Mouse (Mus musculus) kidney, postnatal 0 days (tissue): ENCODE measurements around the gene Mtx1. TPM values are rescaled to one million over a fixed set of nuclear protein-coding genes. Genes with fewer than 3 reads are reported as not detected.
A peak's percentile ranks its signal among the peaks of the same experiment; 100 is the strongest.

Experiments
- ATAC-seq: fragments of 200-750 bp; cut with Nextera tagmentation; replicated peaks from 2 replicates; pipeline ENCODE4 v1.8.0; 2017; ENCODE audit warnings: low read depth, moderate number of reproducible peaks, moderate TSS enrichment, moderate library complexity; ENCODE audit not compliant: low FRiP score
- DNase-seq: peaks from one replicate; pipeline ENCODE4 v3.0.0-alpha.2; 2016; ENCODE audit warnings: low spot score
- H3K27ac ChIP-seq: fragments of 300-500 bp; sonication (generic); 2 replicates; pipeline ENCODE4 v1.5.1; 2014; ENCODE audit warnings: mild to moderate bottlenecking
- H3K27me3 ChIP-seq: fragments of 300-500 bp; sonication (generic); 2 replicates; pipeline ENCODE4 v1.6.1; 2014; ENCODE audit warnings: low read length, mixed read lengths; ENCODE audit not compliant: insufficient read depth
- H3K36me3 ChIP-seq: fragments of 300-500 bp; sonication (generic); 2 replicates; pipeline ENCODE4 v1.6.1; 2014; ENCODE audit warnings: low read length, mixed read lengths; ENCODE audit not compliant: insufficient read depth
- H3K4me1 ChIP-seq: fragments of 300-500 bp; sonication (generic); replicated peaks from 2 replicates; pipeline ENCODE4 v1.6.1; 2014; ENCODE audit warnings: antibody characterized with exemption, low read length, mixed read lengths; ENCODE audit not compliant: insufficient read depth
- H3K4me2 ChIP-seq: fragments of 300-500 bp; sonication (generic); 2 replicates; pipeline ENCODE4 v1.6.1; 2014; ENCODE audit warnings: mild to moderate bottlenecking, low read length, moderate library complexity, mixed read lengths
- H3K4me3 ChIP-seq: fragments of 300-500 bp; sonication (generic); replicated peaks from 2 replicates; pipeline ENCODE4 v1.5.1; 2014; ENCODE audit warnings: low read depth, low read length
- H3K9ac ChIP-seq: fragments of 300-500 bp; sonication (generic); 2 replicates; pipeline ENCODE4 v1.6.1; 2014; ENCODE audit warnings: low read depth, low read length
- H3K9me3 ChIP-seq: fragments of 300-500 bp; sonication (generic); replicated peaks from 2 replicates; pipeline ENCODE4 v1.6.1; 2016; ENCODE audit warnings: low read length, inconsistent platforms, mixed read lengths
- CTCF ChIP-seq: IDR thresholded peaks from 2 replicates; pipeline ENCODE4 v1.5.1; 2016; ENCODE audit warnings: antibody characterized with exemption, low read depth, mild to moderate bottlenecking, moderate library complexity
- WGBS: fragments of 180-500 bp; shearing (Covaris S2); extraction: QIAGEN DNeasy Blood & Tissue Kit; methylation state at CpG from one replicate; pipeline ENCODE4 v1.1.7; 2014; 5-methylcytosine and 5-hydroxymethylcytosine counted together
- polyA plus RNA-seq: library from polyadenylated mRNA; unstranded; fragments of >200 nt; fragmentation: Nextera tagmentation; extraction: Ambion mirVana; gene quantifications from 2 replicates; pipeline ENCODE4 v1.2.1, GENCODE M21; 2015

Gene Mtx1
- polyA plus RNA-seq: 200 and 218 TPM in 2 replicates

DNA sequence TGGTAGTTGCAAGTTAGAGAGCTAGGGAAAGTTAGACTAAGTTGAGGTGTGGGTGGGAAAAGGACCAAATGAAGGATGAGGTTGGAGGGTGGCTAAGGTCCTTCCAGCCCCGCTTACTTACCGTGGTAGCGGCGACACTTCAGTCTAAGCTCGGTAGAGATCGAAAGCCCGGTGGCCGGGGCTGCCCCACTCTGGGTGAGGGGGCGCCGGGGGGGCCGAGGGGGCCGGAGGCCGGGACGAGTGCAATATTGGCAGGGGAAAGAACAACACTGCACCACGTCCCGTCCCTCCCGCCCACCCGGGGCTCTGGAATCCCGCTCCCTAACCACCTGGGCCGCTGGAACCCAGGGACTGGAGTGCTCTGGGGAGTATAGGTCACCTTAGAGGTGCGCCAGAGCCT is at the start of gene Mtx1:
Gene Mtx1 (minus strand): TSS at position 189 of the 400 bp plus-strand sequence.
- peak; percentile 5 for ATAC-seq
- H3K27ac ChIP-seq: peak within 1 kb of the TSS; percentile 85
- no peak for DNase-seq
- H3K9me3 ChIP-seq: no peaks in the 10 kb centered on the region
- peak within 1 kb of the TSS; percentile 33 for H3K4me3 ChIP-seq
- H3K9ac ChIP-seq: peak within 1 kb of the TSS; percentile 48
- WGBS: 6% methylated on average over 21 of the region's 21 CpGs
- no peaks in the 10 kb centered on the region for H3K27me3 ChIP-seq
- peaks cover 24% of the 10 kb centered on the region for H3K4me1 ChIP-seq
- H3K36me3 ChIP-seq: no peaks in the 10 kb centered on the region
- H3K4me2 ChIP-seq: peak within 1 kb of the TSS; percentile 69
- TF ChIP-seq CTCF: no peak

DNA sequence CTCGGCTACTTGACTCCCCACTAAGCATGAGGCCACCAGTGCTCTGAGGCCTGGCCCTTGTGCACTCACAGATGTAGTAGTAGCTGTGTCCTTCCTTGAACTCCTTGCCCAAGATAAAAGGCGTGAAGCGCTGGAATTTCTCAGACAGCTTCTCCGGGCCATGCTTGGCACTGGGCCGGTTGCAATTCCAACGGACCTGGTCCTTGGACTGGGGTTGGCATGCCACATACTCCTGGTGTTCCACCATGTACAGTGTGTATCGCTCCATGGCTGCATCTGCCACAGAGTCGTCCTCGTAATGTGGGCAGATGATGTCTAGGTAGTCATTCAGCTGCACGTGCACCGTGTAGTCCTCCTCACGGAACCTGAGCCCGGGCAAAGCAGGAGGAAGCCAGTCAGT is 49.2 kb upstream of the Mtx1 start:
- Histone ChIP-seq H3K4me1 (peaks cover 9% of the 10 kb centered on the region; the same call in 1 of the 2 replicates), H3K27ac (no peak overlapping the region), H3K9ac (no peak overlapping the region), H3K4me3 (no peak overlapping the region), H3K4me2 (peak overlapping the region; percentile 85; the same call in 1 of the 2 replicates), H3K36me3 (peaks cover 23% of the 10 kb centered on the region), H3K27me3 (no peaks in the 10 kb centered on the region), H3K9me3 (no peaks in the 10 kb centered on the region)
- WGBS: 89% methylated on average over 13 of the region's 13 CpGs
- TF ChIP-seq CTCF: no peak
- ATAC-seq (no peak), DNase-seq (no peak)

DNA sequence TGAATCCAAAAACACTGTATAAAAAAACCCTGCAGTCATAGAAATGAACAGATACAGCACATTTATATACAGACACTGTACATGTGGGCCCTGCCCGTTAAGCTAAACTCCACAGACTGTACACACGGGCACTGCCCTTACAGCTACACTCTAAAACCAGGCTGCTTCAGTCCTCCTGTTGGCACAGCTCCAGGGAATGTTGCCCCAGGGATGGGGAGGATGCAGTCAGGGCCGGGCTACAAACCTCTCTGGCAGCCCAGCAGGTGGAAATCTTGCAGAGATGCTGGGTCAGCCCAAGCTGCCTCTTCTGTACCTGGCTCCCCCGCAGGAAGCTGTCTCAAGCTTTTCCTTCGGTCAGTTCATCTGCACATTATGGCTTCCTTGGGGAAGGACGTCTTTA is 44.9 kb upstream of the Mtx1 start:
- DNase-seq: no peak
- no peak for ATAC-seq
- 55% methylated on average over 6 of the region's 6 CpGs for WGBS

DNA sequence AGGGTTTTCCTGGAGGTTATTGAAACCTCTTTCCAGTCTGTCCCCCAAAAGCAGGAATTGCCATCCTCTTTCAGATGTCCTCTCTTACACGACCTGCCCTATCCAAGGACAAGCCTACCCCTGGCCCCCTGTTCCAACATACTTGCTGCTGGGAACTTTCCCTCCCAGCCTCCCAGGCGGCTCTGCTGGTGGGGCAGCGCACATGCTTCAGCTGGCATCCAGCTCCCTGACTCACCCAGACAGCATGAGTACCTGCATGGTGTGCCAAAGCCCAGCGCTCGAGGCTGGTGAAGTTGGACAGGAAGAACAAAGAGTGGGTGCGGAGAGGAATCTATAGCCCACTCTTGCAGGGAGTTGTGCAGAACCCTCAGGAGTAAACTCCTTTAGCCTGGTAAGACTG is 44.0 kb upstream of the Mtx1 start:
- Histone ChIP-seq H3K9me3 (no peaks in the 10 kb centered on the region), H3K4me2 (peak overlapping the region; percentile 59), H3K4me1 (peaks cover 22% of the 10 kb centered on the region), H3K4me3 (no peak overlapping the region), H3K27me3 (no peaks in the 10 kb centered on the region), H3K36me3 (peaks cover 21% of the 10 kb centered on the region), H3K27ac (peak overlapping the region; percentile 78; the same call in 1 of the 2 replicates), H3K9ac (peak overlapping the region; percentile 67; the same call in 1 of the 2 replicates)
- no peak for ATAC-seq
- TF ChIP-seq CTCF: no peak
- no peak for DNase-seq
- 66% methylated on average over 6 of the region's 6 CpGs for WGBS

More for the DNA sequence above, 44.9 kb upstream of the Mtx1 start:
- Histone ChIP-seq H3K9ac (no peak overlapping the region), H3K4me3 (no peak overlapping the region), H3K36me3 (peaks cover 23% of the 10 kb centered on the region), H3K4me1 (peaks cover 22% of the 10 kb centered on the region), H3K27ac (no peak overlapping the region), H3K27me3 (no peaks in the 10 kb centered on the region), H3K9me3 (no peaks in the 10 kb centered on the region), H3K4me2 (no peak overlapping the region)
- TF ChIP-seq CTCF: no peak

DNA sequence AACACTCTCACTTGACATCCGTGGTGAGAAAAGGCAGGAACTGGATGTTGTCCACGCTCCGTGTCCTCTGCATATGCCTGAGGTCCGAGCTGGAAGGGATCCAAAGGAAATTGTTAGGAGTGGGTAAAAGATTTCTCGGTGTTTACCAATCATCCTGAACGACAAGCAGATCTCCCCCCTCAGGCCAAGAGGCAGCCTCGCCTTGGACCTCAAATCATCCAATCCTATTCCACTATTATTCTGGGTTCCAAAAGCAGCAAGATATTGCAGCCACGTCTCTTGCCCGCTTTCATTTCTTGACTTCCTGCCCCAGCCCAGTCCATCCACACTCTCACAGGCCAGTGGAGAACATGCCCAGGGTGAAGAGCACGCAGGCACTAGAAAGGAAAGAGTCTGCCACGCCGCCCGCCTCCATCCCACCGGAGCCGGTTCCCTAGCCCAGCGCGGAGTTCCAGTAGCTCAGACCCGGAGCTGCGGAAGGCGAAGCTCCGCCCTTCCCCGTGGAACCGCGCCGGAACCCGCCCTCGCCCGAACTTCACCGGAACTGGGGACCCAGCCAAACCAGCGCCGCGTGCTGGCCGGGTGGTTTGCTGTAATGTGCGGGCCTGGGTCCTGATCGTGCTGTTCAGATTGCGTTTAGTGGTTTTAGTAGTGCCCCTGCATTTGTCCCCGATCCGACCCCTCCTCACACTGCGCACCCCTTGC is 43.3 kb upstream of the Mtx1 start, which contains the start of gene Slc50a1:
Gene Slc50a1 (minus strand): TSS at position 520 of the 705 bp plus-strand sequence.
- peaks cover 14% of the 10 kb centered on the region for H3K36me3 ChIP-seq
- 1% methylated on average over 39 of the region's 39 CpGs for WGBS
- peak within 1 kb of the TSS; percentile 67 for H3K9ac ChIP-seq
- peak; percentile 60 for TF ChIP-seq CTCF
- no peak; the same call in 1 of the 2 replicates for ATAC-seq
- H3K27ac ChIP-seq: peak within 1 kb of the TSS; percentile 78
- H3K4me3 ChIP-seq: peak within 1 kb of the TSS; percentile 51
- no peaks in the 10 kb centered on the region for H3K9me3 ChIP-seq
- no peaks in the 10 kb centered on the region for H3K27me3 ChIP-seq
- peak within 1 kb of the TSS; percentile 59 for H3K4me2 ChIP-seq
- peaks cover 22% of the 10 kb centered on the region for H3K4me1 ChIP-seq
- peak; percentile 84 for DNase-seq

DNA sequence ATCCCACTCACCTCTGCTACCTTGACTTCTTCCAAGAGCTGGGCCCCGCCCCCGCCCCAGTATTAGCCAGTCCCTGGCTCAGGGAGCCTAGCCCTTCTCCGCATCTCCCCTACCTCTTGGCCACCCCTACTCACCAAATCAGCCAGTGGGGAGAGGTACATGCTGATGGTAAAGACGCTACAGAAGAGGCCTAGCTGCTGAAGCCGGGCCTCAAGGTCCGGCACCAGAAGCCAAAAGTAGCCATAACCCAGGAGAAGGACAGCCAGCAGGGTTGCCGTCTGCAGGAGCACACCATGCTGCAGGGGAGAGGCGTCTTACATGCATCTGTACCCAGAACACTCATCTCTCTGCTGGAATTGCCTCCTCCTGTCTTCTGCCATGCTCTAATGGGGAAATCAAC is 42.0 kb upstream of the Mtx1 start:
- no peak overlapping the region for H3K27ac ChIP-seq
- WGBS: 69% methylated on average over 8 of the region's 8 CpGs
- H3K9ac ChIP-seq: 0 out of 2 replicates have a peak overlapping the region, but pooled peaks have one; percentile 23

More for the DNA sequence above, 42.0 kb upstream of the Mtx1 start:
- Histone ChIP-seq H3K4me1 (peaks cover 22% of the 10 kb centered on the region), H3K9me3 (no peaks in the 10 kb centered on the region), H3K4me2 (no peak overlapping the region), H3K36me3 (peaks cover 11% of the 10 kb centered on the region; the same call in 1 of the 2 replicates), H3K27me3 (no peaks in the 10 kb centered on the region), H3K4me3 (no peak overlapping the region)
- no peak for TF ChIP-seq CTCF
- ATAC-seq: no peak
- no peak for DNase-seq
